Mouse (Mus musculus): ENCODE measurements around the gene Ccdc153. TPM values are rescaled to one million over a fixed set of nuclear protein-coding genes. Genes with fewer than 3 reads are reported as not detected.

Ccdc153 gene
- polyA plus RNA-seq, 1 experiment from 2014 or later = not detected

Other genes starting within 250 kb of the Ccdc153 start
- 0.86 and 0.90 TPM in 2 replicates for gene Thy1, start 197.3 kb upstream of the Ccdc153 start, polyA plus RNA-seq (2014; fragmentation: Nextera tagmentation; extraction: Ambion mirVana)
- gene Usp2, start 173.7 kb upstream of the Ccdc153 start, polyA plus RNA-seq (2014; fragmentation: Nextera tagmentation; extraction: Ambion mirVana) = 51.3 and 53.8 TPM in 2 replicates
- 0.16 TPM in 1 of 2 replicates, not detected in the other for gene Mfrp, start 138.9 kb upstream of the Ccdc153 start, polyA plus RNA-seq (2014; fragmentation: Nextera tagmentation; extraction: Ambion mirVana)
- 0.43 and 1.2 TPM in 2 replicates for gene C1qtnf5, start 133.4 kb upstream of the Ccdc153 start, polyA plus RNA-seq (2014; fragmentation: Nextera tagmentation; extraction: Ambion mirVana)
- 0.28 TPM in 1 of 2 replicates, not detected in the other for gene Gm49380, start 127.2 kb upstream of the Ccdc153 start, polyA plus RNA-seq (2014; fragmentation: Nextera tagmentation; extraction: Ambion mirVana)
- 35.2 and 38.2 TPM in 2 replicates for gene Rnf26, start 127.2 kb upstream of the Ccdc153 start, polyA plus RNA-seq (2014; fragmentation: Nextera tagmentation; extraction: Ambion mirVana)
- gene Mcam, start 106.2 kb upstream of the Ccdc153 start, polyA plus RNA-seq (2014; fragmentation: Nextera tagmentation; extraction: Ambion mirVana) = 86.2 and 105 TPM in 2 replicates
- gene Cbl, start 6.6 kb upstream of the Ccdc153 start, polyA plus RNA-seq (2014; fragmentation: Nextera tagmentation; extraction: Ambion mirVana) = 12.6 and 14.8 TPM in 2 replicates
- not detected in 2 replicates for gene Pdzd3, start 10.8 kb downstream of the Ccdc153 start, polyA plus RNA-seq (2014; fragmentation: Nextera tagmentation; extraction: Ambion mirVana)
- gene Nlrx1, start 27.9 kb downstream of the Ccdc153 start, polyA plus RNA-seq (2014; fragmentation: Nextera tagmentation; extraction: Ambion mirVana) = 3.6 and 4.9 TPM in 2 replicates
- gene Abcg4, start 47.9 kb downstream of the Ccdc153 start, polyA plus RNA-seq (2014; fragmentation: Nextera tagmentation; extraction: Ambion mirVana) = 2.7 and 3.3 TPM in 2 replicates
- 15.3 and 15.9 TPM in 2 replicates for gene Hinfp, start 65.0 kb downstream of the Ccdc153 start, polyA plus RNA-seq (2014; fragmentation: Nextera tagmentation; extraction: Ambion mirVana)
- gene C2cd2l, start 79.6 kb downstream of the Ccdc153 start, polyA plus RNA-seq (2014; fragmentation: Nextera tagmentation; extraction: Ambion mirVana) = 4.7 and 7.1 TPM in 2 replicates
- 40.2 and 46.3 TPM in 2 replicates for gene Dpagt1, start 85.3 kb downstream of the Ccdc153 start, polyA plus RNA-seq (2014; fragmentation: Nextera tagmentation; extraction: Ambion mirVana)
- 199 and 232 TPM in 2 replicates for gene H2afx, start 94.0 kb downstream of the Ccdc153 start, polyA plus RNA-seq (2014; fragmentation: Nextera tagmentation; extraction: Ambion mirVana)
- 258 and 291 TPM in 2 replicates for gene Hmbs, start 103.6 kb downstream of the Ccdc153 start, polyA plus RNA-seq (2014; fragmentation: Nextera tagmentation; extraction: Ambion mirVana)
- 15.1 and 19.8 TPM in 2 replicates for gene Vps11, start 121.0 kb downstream of the Ccdc153 start, polyA plus RNA-seq (2014; fragmentation: Nextera tagmentation; extraction: Ambion mirVana)
- gene Hyou1, start 138.8 kb downstream of the Ccdc153 start, polyA plus RNA-seq (2014; fragmentation: Nextera tagmentation; extraction: Ambion mirVana) = 18.2 and 19.4 TPM in 2 replicates
- 31.1 and 31.5 TPM in 2 replicates for gene Slc37a4, start 156.2 kb downstream of the Ccdc153 start, polyA plus RNA-seq (2014; fragmentation: Nextera tagmentation; extraction: Ambion mirVana)
- 1,538 and 1,582 TPM in 2 replicates for gene Rps25, start 166.5 kb downstream of the Ccdc153 start, polyA plus RNA-seq (2014; fragmentation: Nextera tagmentation; extraction: Ambion mirVana)
- gene Trappc4, start 166.9 kb downstream of the Ccdc153 start, polyA plus RNA-seq (2014; fragmentation: Nextera tagmentation; extraction: Ambion mirVana) = 76.8 and 79.1 TPM in 2 replicates
- 21.8 and 25.4 TPM in 2 replicates for gene Ccdc84, start 177.9 kb downstream of the Ccdc153 start, polyA plus RNA-seq (2014; fragmentation: Nextera tagmentation; extraction: Ambion mirVana)
- not detected in 2 replicates for gene Foxr1, start 200.5 kb downstream of the Ccdc153 start, polyA plus RNA-seq (2014; fragmentation: Nextera tagmentation; extraction: Ambion mirVana)
- 0.14 TPM in 1 of 2 replicates, not detected in the other for gene Upk2, start 214.3 kb downstream of the Ccdc153 start, polyA plus RNA-seq (2014; fragmentation: Nextera tagmentation; extraction: Ambion mirVana)
- gene Bcl9l, start 242.1 kb downstream of the Ccdc153 start, polyA plus RNA-seq (2014; fragmentation: Nextera tagmentation; extraction: Ambion mirVana) = 8.7 and 9.3 TPM in 2 replicates